Mouse (Mus musculus) liver, adult 2 months (tissue): ENCODE results near the gene Borcs8. TPM values are rescaled to one million over a fixed set of nuclear protein-coding genes. Genes with fewer than 3 reads are reported as not detected.

ENCODE experiments used
- DNase-seq: peaks from one replicate; pipeline ENCODE4 v3.0.0-alpha.2; 2011; ENCODE audit warnings: low read depth, low spot score; ENCODE audit errors: extremely low read depth
- H3K27ac ChIP-seq: fragments of 200-500 bp; replicated peaks from 2 replicates; pipeline ENCODE4 v1.5.1; 2012; ENCODE audit warnings: low read depth, mild to moderate bottlenecking, control low read depth, inconsistent platforms, low read length; ENCODE audit not compliant: insufficient read depth
- H3K27me3 ChIP-seq: fragments of 200-500 bp; 2 replicates; pipeline ENCODE4 v1.6.1; 2012; ENCODE audit warnings: mild to moderate bottlenecking, moderate library complexity, low read length, inconsistent platforms; ENCODE audit not compliant: control insufficient read depth, insufficient read depth
- H3K36me3 ChIP-seq: fragments of 200-500 bp; 2 replicates; pipeline ENCODE4 v1.6.1; 2012; ENCODE audit warnings: low read length, inconsistent platforms; ENCODE audit not compliant: control insufficient read depth, insufficient read depth
- H3K4me1 ChIP-seq: fragments of 200-500 bp; 2 replicates; pipeline ENCODE4 v1.6.1; 2011; ENCODE audit warnings: low read length; ENCODE audit not compliant: control insufficient read depth, insufficient read depth
- H3K4me3 ChIP-seq: fragments of 200-500 bp; 2 replicates; pipeline ENCODE4 v1.5.1; 2011; ENCODE audit warnings: low read depth, mild to moderate bottlenecking, control low read depth, low read length, moderate library complexity; ENCODE audit not compliant: insufficient read depth
- H3K79me2 ChIP-seq: fragments of 200-500 bp; 2 replicates; pipeline ENCODE4 v1.6.1; 2012; ENCODE audit warnings: inconsistent platforms, mild to moderate bottlenecking, low read length, moderate library complexity; ENCODE audit not compliant: control insufficient read depth, insufficient read depth
- H3K9ac ChIP-seq: fragments of 200-500 bp; 2 replicates; pipeline ENCODE4 v1.6.1; 2012; ENCODE audit warnings: low read depth, mild to moderate bottlenecking, control low read depth, inconsistent platforms, low read length
- CTCF ChIP-seq: fragments of 200-500 bp; IDR thresholded peaks from 2 replicates; pipeline ENCODE4 v1.5.1; 2011; ENCODE audit warnings: low read depth, low read length, control low read depth
- POLR2A ChIP-seq: fragments of 200-500 bp; IDR thresholded peaks from 2 replicates; pipeline ENCODE4 v1.6.1; 2011; ENCODE audit warnings: low read length, control low read depth; ENCODE audit not compliant: insufficient read depth; ENCODE audit errors: extremely low read depth
- WGBS: fragments of 180-500 bp; shearing (Covaris S2); methylation state at CpG from one replicate; pipeline ENCODE4 v1.1.7; 2018; 5-methylcytosine and 5-hydroxymethylcytosine counted together
- polyA plus RNA-seq: library from polyadenylated mRNA; depleted of rRNA; stranded (reverse); fragments of >200 nt; gene quantifications from 2 replicates; pipeline ENCODE4 v1.2.3, GENCODE M21; 2012
- total RNA-seq: library from RNA; depleted of rRNA; stranded (reverse); fragments of >200 nt; gene quantifications from 2 replicates; pipeline ENCODE4 v1.2.3, GENCODE M21; 2014

Gene Borcs8
- total and polyA plus RNA-seq, 2 experiments = 20.7 to 53.4 TPM

GRCm38 (mm10) chr8:70110451-70110850 is 28.8 kb upstream of the Borcs8 start:
- no peak for TF ChIP-seq CTCF
- TF ChIP-seq POLR2A = no peak
- no peak overlapping the region for H3K4me3 ChIP-seq
- H3K27me3 ChIP-seq = peaks cover 15% of the 10 kb centered on the region
- WGBS = 66% methylated on average over 2 of the region's 2 CpGs
- H3K36me3 ChIP-seq = no peaks in the 10 kb centered on the region
- no peak for DNase-seq
- H3K4me1 ChIP-seq = no peaks in the 10 kb centered on the region
- no peak overlapping the region for H3K9ac ChIP-seq
- H3K79me2 ChIP-seq = no peaks in the 10 kb centered on the region
- no peak overlapping the region for H3K27ac ChIP-seq

GRCm38 (mm10) chr8:70111192-70111795 is 28.0 kb upstream of the Borcs8 start:
- H3K9ac ChIP-seq = no peak overlapping the region
- H3K4me1 ChIP-seq = no peaks in the 10 kb centered on the region
- H3K36me3 ChIP-seq = no peaks in the 10 kb centered on the region
- H3K27ac ChIP-seq = no peak overlapping the region
- H3K79me2 ChIP-seq = no peaks in the 10 kb centered on the region
- peaks cover 15% of the 10 kb centered on the region for H3K27me3 ChIP-seq
- H3K4me3 ChIP-seq = no peak overlapping the region
- no peak for DNase-seq
- no peak for TF ChIP-seq CTCF
- no peak for TF ChIP-seq POLR2A
- WGBS = 54% methylated on average over 23 of the region's 23 CpGs

- H3K9ac ChIP-seq = no peak overlapping the region
- no peak overlapping the region for H3K4me3 ChIP-seq
- no peak overlapping the region for H3K27ac ChIP-seq
- no peak for TF ChIP-seq POLR2A
- no peak for DNase-seq
- H3K79me2 ChIP-seq = no peaks in the 10 kb centered on the region
- WGBS = 10% methylated on average over 43 of the region's 43 CpGs
- peaks cover 15% of the 10 kb centered on the region for H3K27me3 ChIP-seq
- H3K4me1 ChIP-seq = no peaks in the 10 kb centered on the region
- no peaks in the 10 kb centered on the region for H3K36me3 ChIP-seq
Measured at GRCm38 (mm10) chr8:70112401-70113016, 26.8 kb upstream of the Borcs8 start.

- no peaks in the 10 kb centered on the region for H3K79me2 ChIP-seq
- peaks cover 19% of the 10 kb centered on the region for H3K27me3 ChIP-seq
- no peaks in the 10 kb centered on the region for H3K36me3 ChIP-seq
- WGBS = 22% methylated on average over 6 of the region's 6 CpGs
- no peak overlapping the region for H3K27ac ChIP-seq
- DNase-seq = no peak
- TF ChIP-seq CTCF (no peak), POLR2A (no peak)
- H3K4me1 ChIP-seq = no peaks in the 10 kb centered on the region
- no peak overlapping the region for H3K9ac ChIP-seq
- no peak overlapping the region for H3K4me3 ChIP-seq
Measured at GRCm38 (mm10) chr8:70114488-70114887, 24.8 kb upstream of the Borcs8 start.

- H3K4me1 ChIP-seq = no peaks in the 10 kb centered on the region
- H3K4me3 ChIP-seq = no peak overlapping the region
- 61% methylated on average over 13 of the region's 13 CpGs for WGBS
- no peak for DNase-seq
- no peak overlapping the region for H3K27ac ChIP-seq
- no peaks in the 10 kb centered on the region for H3K79me2 ChIP-seq
- H3K36me3 ChIP-seq = no peaks in the 10 kb centered on the region
- H3K9ac ChIP-seq = no peak overlapping the region
- H3K27me3 ChIP-seq = peaks cover 19% of the 10 kb centered on the region
- no peak for TF ChIP-seq POLR2A
- TF ChIP-seq CTCF = no peak
Measured at GRCm38 (mm10) chr8:70114892-70115291, 24.4 kb upstream of the Borcs8 start.

- no peak overlapping the region for H3K4me3 ChIP-seq
- no peak for DNase-seq
- TF ChIP-seq CTCF (no peak), POLR2A (no peak)
- no peak overlapping the region for H3K9ac ChIP-seq
- H3K4me1 ChIP-seq = no peaks in the 10 kb centered on the region
- WGBS = 5% methylated on average over 9 of the region's 9 CpGs
- peaks cover 16% of the 10 kb centered on the region; the same call in 1 of the 2 replicates for H3K27me3 ChIP-seq
- no peak overlapping the region for H3K27ac ChIP-seq
- no peaks in the 10 kb centered on the region for H3K36me3 ChIP-seq
- no peaks in the 10 kb centered on the region for H3K79me2 ChIP-seq
Measured at GRCm38 (mm10) chr8:70117611-70118010, 21.7 kb upstream of the Borcs8 start.
